Mouse (Mus musculus) liver, embryonic 12.5 days (tissue): ENCODE measurements around the gene Adamtsl2. TPM values are rescaled to one million over a fixed set of nuclear protein-coding genes. Genes with fewer than 3 reads are reported as not detected.

Experiments
- ATAC-seq: fragments of 200-750 bp; cut with Nextera tagmentation; 2 replicates; pipeline ENCODE4 v1.8.0; 2017; ENCODE audit warnings: moderate number of reproducible peaks, mild to moderate bottlenecking, moderate library complexity
- H3K27ac ChIP-seq: fragments of 300-500 bp; sonication (generic); 2 replicates; pipeline ENCODE4 v1.5.1; 2016; ENCODE audit warnings: mild to moderate bottlenecking
- H3K27me3 ChIP-seq: fragments of 300-500 bp; sonication (generic); replicated peaks from 2 replicates; pipeline ENCODE4 v1.6.1; 2016; ENCODE audit warnings: mild to moderate bottlenecking, moderate library complexity
- H3K36me3 ChIP-seq: fragments of 300-500 bp; sonication (generic); 2 replicates; pipeline ENCODE4 v1.6.1; 2016; ENCODE audit warnings: mild to moderate bottlenecking, moderate library complexity
- H3K4me1 ChIP-seq: fragments of 300-500 bp; sonication (generic); 2 replicates; pipeline ENCODE4 v1.6.1; 2016
- H3K4me2 ChIP-seq: fragments of 300-500 bp; sonication (generic); 2 replicates; pipeline ENCODE4 v1.6.1; 2016; ENCODE audit warnings: mild to moderate bottlenecking, moderate library complexity
- H3K4me3 ChIP-seq: fragments of 300-500 bp; sonication (generic); 2 replicates; pipeline ENCODE4 v1.5.1; 2016; ENCODE audit warnings: mild to moderate bottlenecking, moderate library complexity
- H3K9ac ChIP-seq: fragments of 300-500 bp; sonication (generic); 2 replicates; pipeline ENCODE4 v1.6.1; 2016; ENCODE audit warnings: mild to moderate bottlenecking, moderate library complexity
- H3K9me3 ChIP-seq: fragments of 300-500 bp; sonication (generic); replicated peaks from 2 replicates; pipeline ENCODE4 v1.6.1; 2016; ENCODE audit warnings: mild to moderate bottlenecking, moderate library complexity
- WGBS: fragments of 180-500 bp; shearing (Covaris S2); methylation state at CpG from one replicate; pipeline ENCODE4 v1.1.7; 2016; ENCODE audit not compliant: insufficient replicate concordance; 5-methylcytosine and 5-hydroxymethylcytosine counted together
- polyA plus RNA-seq: library from polyadenylated mRNA; unstranded; fragments of >200 nt; fragmentation: Nextera tagmentation; extraction: Ambion mirVana; gene quantifications from 2 replicates; pipeline ENCODE4 v1.2.1, GENCODE M21; 2016

Adamtsl2 gene
- polyA plus RNA-seq, 1 experiment from 2014 or later: 0.77 TPM

DNA sequence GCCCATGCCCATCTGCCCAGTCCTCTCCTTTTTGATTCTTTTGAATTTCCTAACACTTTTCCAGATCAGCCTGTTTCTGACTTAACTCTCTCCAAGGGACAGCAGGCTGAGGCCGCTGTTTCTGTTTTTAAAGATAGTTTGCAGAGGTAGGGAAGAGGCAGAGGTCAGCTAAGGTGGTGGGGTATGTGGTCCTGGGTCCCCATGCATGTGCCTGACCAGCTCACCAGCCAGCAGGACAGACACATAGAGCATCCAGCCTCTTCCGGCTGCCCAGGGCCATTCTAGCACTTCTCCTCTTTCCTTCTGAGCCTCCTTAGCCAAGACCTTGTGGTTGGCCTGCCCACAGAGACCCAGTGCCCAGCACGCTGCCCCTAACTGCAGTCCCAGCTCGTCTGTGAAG lies 20.9 kb upstream of the Adamtsl2 start:
- H3K4me3 ChIP-seq: no peak overlapping the region
- no peak overlapping the region for H3K27ac ChIP-seq
- H3K4me2 ChIP-seq: no peak overlapping the region
- no peaks in the 10 kb centered on the region for H3K9me3 ChIP-seq
- H3K4me1 ChIP-seq: no peaks in the 10 kb centered on the region
- no peak for ATAC-seq
- H3K9ac ChIP-seq: no peak overlapping the region
- no peaks in the 10 kb centered on the region for H3K36me3 ChIP-seq
- no peaks in the 10 kb centered on the region; the same call in 1 of the 2 replicates for H3K27me3 ChIP-seq
- 39% methylated on average over 4 of the region's 4 CpGs for WGBS

DNA sequence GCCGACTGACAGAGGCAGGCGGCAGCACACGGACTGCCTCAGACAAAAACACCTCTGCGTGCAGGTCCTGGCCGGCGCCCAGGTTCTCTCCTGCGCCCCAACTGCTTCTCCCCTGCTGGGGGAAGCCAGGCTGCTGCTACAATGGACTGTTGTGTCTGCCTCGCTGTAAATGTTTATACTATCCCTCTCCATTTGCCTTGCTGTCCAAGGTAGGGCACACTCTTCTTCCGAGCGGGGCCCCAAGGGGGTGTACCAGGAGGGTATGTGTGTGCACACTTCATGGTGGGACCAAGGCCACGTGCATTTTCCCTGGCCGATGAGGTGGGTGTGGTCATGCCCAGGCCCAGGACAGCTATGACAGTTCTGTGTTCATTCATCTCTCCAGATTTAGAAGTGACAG lies 20.4 kb upstream of the Adamtsl2 start:
- H3K4me2 ChIP-seq: no peak overlapping the region
- whole genome bisulfite sequencing: 48% methylated on average over 12 of the region's 12 CpGs

DNA sequence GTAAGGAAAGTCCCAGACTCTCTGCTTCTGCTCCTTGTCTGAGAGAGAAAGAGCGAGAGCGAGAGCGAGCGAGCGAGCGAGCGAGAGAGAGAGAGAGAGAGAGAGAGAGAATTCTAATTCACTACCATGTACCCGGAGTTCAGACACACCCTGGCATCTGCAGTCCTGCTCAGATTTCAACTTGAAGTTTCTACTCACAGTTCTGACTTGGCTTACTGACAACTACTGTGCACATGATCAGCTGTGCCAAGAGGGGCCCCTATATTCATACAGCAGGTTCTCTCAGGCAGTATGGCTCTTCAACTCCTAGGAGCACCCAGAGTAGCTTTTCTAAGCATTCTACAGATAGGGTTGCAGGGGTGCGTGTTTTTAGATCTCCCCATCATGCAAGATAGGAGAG lies 20.0 kb upstream of the Adamtsl2 start:
- Histone ChIP-seq H3K4me3 (no peak overlapping the region), H3K27ac (no peak overlapping the region), H3K4me1 (no peaks in the 10 kb centered on the region), H3K36me3 (no peaks in the 10 kb centered on the region), H3K4me2 (no peak overlapping the region), H3K9ac (no peak overlapping the region), H3K9me3 (no peaks in the 10 kb centered on the region), H3K27me3 (no peaks in the 10 kb centered on the region; the same call in 1 of the 2 replicates)
- no peak for ATAC-seq
- WGBS: 76% methylated on average over 9 of the region's 9 CpGs

More for the DNA sequence above, 20.4 kb upstream of the Adamtsl2 start:
- no peaks in the 10 kb centered on the region for H3K9me3 ChIP-seq
- no peak for ATAC-seq
- H3K4me1 ChIP-seq: no peaks in the 10 kb centered on the region
- H3K36me3 ChIP-seq: no peaks in the 10 kb centered on the region
- no peaks in the 10 kb centered on the region; the same call in 1 of the 2 replicates for H3K27me3 ChIP-seq
- no peak overlapping the region for H3K27ac ChIP-seq
- no peak overlapping the region for H3K9ac ChIP-seq
- H3K4me3 ChIP-seq: no peak overlapping the region

DNA sequence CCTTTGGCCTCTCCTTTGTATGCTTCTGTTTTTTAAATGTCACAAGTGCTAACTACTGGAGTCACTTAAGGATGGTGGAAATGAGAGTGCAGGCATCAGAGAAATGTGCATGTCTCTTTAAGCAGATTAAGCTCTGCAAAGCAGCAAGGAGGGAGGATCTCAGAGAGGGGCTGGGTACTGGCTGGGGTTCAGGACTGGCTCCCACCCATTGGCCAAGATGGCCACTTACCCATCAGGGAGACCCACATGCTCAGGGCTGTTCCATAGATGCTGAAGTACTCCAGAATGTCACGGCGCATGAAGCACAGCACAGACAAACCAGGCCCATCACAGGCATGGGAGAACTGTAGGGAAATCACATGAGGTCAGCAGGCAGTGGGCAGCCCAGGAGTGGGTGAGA lies 12.1 kb upstream of the Adamtsl2 start:
- H3K36me3 ChIP-seq: no peaks in the 10 kb centered on the region
- H3K4me3 ChIP-seq: no peak overlapping the region
- H3K4me2 ChIP-seq: no peak overlapping the region
- H3K27me3 ChIP-seq: 0 out of 2 replicates have a peak, but pooled peaks cover 6% of the 10 kb centered on the region
- ATAC-seq: no peak
- WGBS: 77% methylated on average over 2 of the region's 2 CpGs
- H3K4me1 ChIP-seq: no peaks in the 10 kb centered on the region
- no peak overlapping the region for H3K27ac ChIP-seq
- H3K9ac ChIP-seq: no peak overlapping the region
- no peaks in the 10 kb centered on the region for H3K9me3 ChIP-seq

DNA sequence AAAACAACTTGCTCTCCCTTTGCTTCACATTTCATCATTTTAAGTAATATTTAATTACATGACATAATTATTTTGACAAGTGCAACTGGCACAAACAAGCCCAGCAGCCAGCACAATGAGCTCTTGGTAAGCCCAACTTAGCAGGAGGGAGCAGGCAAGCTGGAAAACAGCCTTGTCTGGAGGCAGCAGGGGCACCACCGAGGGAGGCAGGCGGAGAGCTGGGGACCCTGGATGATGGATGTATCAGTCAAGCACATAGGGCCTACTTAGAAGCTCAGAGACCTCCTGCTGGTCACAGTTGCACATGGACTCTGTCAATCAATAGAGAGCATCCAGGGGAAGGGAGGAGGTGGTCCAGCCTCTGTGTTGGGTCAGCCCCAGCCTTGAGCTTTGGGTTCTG lies 11.2 kb upstream of the Adamtsl2 start:
- no peaks in the 10 kb centered on the region for H3K4me1 ChIP-seq
- no peak overlapping the region for H3K27ac ChIP-seq
- 0 out of 2 replicates have a peak, but pooled peaks cover 6% of the 10 kb centered on the region for H3K27me3 ChIP-seq
- H3K9me3 ChIP-seq: no peaks in the 10 kb centered on the region
- ATAC-seq: no peak
- WGBS: 38% methylated on average over 2 of the region's 2 CpGs
- H3K36me3 ChIP-seq: no peaks in the 10 kb centered on the region
- no peak overlapping the region for H3K9ac ChIP-seq
- H3K4me2 ChIP-seq: no peak overlapping the region
- H3K4me3 ChIP-seq: no peak overlapping the region

DNA sequence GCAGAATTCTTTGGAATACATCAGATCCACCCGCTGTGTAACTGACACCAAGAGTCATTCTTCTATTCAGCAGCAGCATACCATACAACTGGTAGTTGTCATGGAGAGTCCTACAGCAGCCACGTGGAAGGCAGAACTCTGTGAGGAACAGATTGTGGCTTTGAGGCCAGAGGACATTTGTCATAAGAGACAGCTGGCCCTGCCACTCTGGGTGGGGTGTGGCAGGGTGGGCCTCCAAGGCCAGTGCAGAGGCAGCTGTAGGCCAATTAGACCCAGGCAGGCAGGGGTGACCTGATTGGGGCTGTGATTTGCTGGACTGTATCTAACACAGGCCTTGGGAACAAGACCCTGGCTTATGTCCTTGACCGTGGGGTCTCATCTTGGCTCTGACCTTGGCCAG lies 9.5 kb upstream of the Adamtsl2 start:
- Histone ChIP-seq H3K27me3 (0 out of 2 replicates have a peak, but pooled peaks cover 6% of the 10 kb centered on the region), H3K4me1 (no peaks in the 10 kb centered on the region), H3K9ac (no peak overlapping the region), H3K36me3 (no peaks in the 10 kb centered on the region), H3K9me3 (no peaks in the 10 kb centered on the region), H3K4me3 (no peak overlapping the region), H3K4me2 (no peak overlapping the region), H3K27ac (no peak overlapping the region)
- no peak for ATAC-seq
- 50% methylated on average over 3 of the region's 3 CpGs for WGBS

DNA sequence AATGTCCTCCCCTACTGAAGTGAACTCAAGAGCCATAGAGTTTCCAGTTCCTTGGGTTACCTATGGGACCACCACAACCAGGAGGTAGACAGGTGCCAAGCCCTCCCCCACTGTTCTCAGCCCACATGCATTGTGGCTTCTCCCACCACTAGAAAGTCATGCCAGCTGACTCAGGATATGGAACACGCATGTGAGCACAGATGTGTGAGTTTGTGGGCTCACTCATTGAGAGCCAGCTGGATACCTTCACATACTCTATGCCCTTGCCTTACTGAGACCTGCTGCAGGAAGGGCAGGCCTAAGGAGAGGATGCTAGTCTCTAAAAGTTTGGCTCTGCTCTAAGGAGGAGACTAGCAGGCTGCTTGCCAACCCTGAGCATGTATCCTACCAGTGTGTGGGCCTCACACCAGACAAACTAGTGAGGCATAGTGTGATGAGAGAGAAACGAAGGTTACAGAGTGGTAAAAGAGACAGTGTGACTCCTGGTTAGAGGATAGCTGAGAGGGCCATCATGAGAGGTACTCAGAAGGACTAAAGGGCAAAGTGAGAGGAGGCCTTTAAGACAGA lies 8.8 kb upstream of the Adamtsl2 start:
- H3K4me2 ChIP-seq: no peak overlapping the region
- H3K9ac ChIP-seq: no peak overlapping the region
- 0 out of 2 replicates have a peak, but pooled peaks cover 6% of the 10 kb centered on the region for H3K27me3 ChIP-seq
- H3K36me3 ChIP-seq: no peaks in the 10 kb centered on the region
- H3K9me3 ChIP-seq: no peaks in the 10 kb centered on the region
- no peak for ATAC-seq
- 60% methylated on average over 2 of the region's 2 CpGs for WGBS
- no peak overlapping the region for H3K27ac ChIP-seq
- H3K4me3 ChIP-seq: no peak overlapping the region
- no peaks in the 10 kb centered on the region for H3K4me1 ChIP-seq

DNA sequence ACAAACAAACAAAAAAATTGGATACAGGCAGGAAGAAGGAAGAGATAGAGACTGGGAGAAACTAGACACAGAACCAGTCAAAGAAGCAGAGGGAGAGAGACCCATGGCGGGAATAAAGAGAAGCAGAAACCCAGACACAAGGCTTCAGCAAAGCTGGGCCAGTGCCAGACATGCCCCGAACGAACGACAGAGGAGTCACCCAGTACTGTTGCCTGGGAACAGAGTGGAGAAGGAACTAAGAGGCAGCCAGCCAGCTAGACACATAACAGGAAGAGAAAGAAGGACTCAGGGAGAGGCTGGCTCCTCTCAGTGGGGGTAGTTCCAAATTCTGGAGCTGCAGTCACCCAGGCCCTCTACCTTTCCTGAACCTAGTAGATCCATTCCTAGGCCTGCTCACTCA lies 8.0 kb upstream of the Adamtsl2 start:
- no peak overlapping the region for H3K27ac ChIP-seq
- H3K4me1 ChIP-seq: no peaks in the 10 kb centered on the region
- H3K36me3 ChIP-seq: no peaks in the 10 kb centered on the region
- H3K9me3 ChIP-seq: no peaks in the 10 kb centered on the region
- H3K4me2 ChIP-seq: no peak overlapping the region
- no peak overlapping the region for H3K4me3 ChIP-seq
- ATAC-seq: no peak
- H3K27me3 ChIP-seq: 0 out of 2 replicates have a peak, but pooled peaks cover 6% of the 10 kb centered on the region
- WGBS: 26% methylated on average over 4 of the region's 4 CpGs
- H3K9ac ChIP-seq: no peak overlapping the region

DNA sequence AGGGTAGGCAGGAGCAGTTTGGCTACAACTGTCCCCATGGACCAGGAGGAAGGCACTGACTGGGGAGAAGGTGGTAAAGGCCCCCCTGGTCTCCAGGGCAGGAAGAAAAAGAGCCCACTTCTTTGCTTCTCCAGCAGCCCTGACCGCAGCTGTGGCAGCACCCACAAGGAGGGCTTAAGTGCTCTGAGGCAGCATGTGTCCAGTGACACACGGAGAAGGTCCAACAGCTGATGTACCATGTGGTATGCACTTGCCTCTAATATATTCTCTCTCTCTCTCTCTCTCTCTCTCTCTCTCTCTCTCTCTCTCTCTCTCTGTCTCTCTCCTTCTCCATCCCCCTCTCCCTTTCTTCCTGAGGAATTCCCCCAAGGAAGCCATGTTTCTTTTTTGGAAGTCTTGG lies 7.2 kb upstream of the Adamtsl2 start, which contains the start of gene Mymk:
TSS of gene Mymk (minus strand) at position 202 of the 400 bp plus-strand sequence.
- no peak within 1 kb of the TSS for H3K9ac ChIP-seq
- no peaks in the 10 kb centered on the region for H3K9me3 ChIP-seq
- no peaks in the 10 kb centered on the region for H3K36me3 ChIP-seq
- ATAC-seq: no peak
- H3K4me3 ChIP-seq: no peak within 1 kb of the TSS
- H3K27ac ChIP-seq: no peak within 1 kb of the TSS
- H3K27me3 ChIP-seq: 0 out of 2 replicates have a peak, but pooled peaks cover 5% of the 10 kb centered on the region
- no peaks in the 10 kb centered on the region for H3K4me1 ChIP-seq
- WGBS: 67% methylated on average over 2 of the region's 2 CpGs
- H3K4me2 ChIP-seq: no peak within 1 kb of the TSS

DNA sequence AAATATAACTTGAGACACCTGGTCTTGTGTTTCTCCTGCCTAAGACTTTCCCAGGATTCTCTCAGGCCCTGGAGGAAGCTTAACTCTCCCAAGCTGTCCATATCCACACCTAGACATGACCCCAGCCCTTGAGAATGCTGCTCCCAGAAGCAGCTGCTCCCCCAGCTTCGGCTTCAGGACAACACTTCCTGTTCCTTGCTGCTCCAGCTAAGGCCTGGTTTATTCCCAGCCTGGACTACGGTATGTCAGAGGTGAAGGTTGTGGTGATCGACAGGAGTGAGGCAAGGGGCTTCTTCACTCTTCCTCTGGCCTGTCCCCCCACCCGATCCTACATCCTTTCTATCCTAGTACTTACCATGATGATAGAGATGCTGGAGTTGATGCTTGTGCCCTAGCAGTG lies 5.8 kb upstream of the Adamtsl2 start:
- Histone ChIP-seq H3K27ac (no peak overlapping the region), H3K4me3 (no peak overlapping the region), H3K27me3 (peaks cover 10% of the 10 kb centered on the region; the same call in 1 of the 2 replicates), H3K4me2 (no peak overlapping the region), H3K4me1 (no peaks in the 10 kb centered on the region), H3K9ac (no peak overlapping the region), H3K9me3 (no peaks in the 10 kb centered on the region), H3K36me3 (no peaks in the 10 kb centered on the region)
- 62% methylated on average over 4 of the region's 4 CpGs for WGBS
- no peak for ATAC-seq

DNA sequence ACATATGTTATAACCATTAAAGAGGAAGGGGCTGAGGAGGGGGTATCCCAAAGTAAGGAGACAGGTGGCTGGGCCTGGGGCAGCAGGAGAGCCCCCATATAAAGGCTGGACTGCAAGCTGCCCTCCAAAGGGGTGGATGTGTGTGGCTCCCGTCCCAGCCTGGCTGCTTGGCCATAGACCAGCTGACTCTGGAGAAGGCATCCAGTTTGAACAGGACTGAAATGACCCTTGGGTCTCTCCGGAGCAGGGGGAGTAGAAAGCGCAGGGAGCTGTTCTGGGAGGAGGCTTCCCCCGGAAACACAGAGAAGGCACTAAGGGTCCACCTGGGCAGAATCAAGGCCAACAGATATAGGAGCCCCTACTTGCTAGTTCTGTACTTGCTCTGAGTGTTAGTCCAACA lies 4.4 kb upstream of the Adamtsl2 start:
- Histone ChIP-seq H3K27me3 (peaks cover 24% of the 10 kb centered on the region), H3K27ac (no peak overlapping the region), H3K9ac (no peak overlapping the region), H3K4me3 (no peak overlapping the region), H3K36me3 (no peaks in the 10 kb centered on the region), H3K9me3 (no peaks in the 10 kb centered on the region), H3K4me1 (peaks cover 12% of the 10 kb centered on the region), H3K4me2 (no peak overlapping the region)
- ATAC-seq: no peak
- WGBS: 78% methylated on average over 4 of the region's 4 CpGs

DNA sequence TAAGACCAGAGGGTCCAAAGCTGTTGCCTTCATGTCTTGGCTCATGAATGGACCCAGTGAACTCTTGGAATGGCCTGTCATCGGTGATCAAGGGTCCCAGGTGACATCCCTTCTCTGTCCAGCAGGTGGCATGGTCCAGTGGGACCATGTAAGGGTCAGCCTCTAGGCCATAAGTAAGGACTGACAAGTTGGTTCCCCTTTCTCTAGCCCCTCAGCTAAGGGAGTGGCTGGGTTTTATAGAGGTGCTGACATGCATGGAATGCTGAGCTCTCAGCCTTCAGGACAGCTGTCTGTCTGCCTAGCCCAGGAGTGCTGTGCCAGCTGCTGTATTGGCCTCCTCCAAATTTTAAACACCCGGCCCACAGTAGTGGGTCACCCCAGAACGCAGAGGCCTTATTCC lies 3.7 kb upstream of the Adamtsl2 start:
- Histone ChIP-seq H3K27me3 (peaks cover 26% of the 10 kb centered on the region), H3K4me2 (no peak overlapping the region), H3K36me3 (no peaks in the 10 kb centered on the region), H3K9me3 (no peaks in the 10 kb centered on the region), H3K9ac (no peak overlapping the region), H3K27ac (no peak overlapping the region), H3K4me3 (no peak overlapping the region), H3K4me1 (peaks cover 12% of the 10 kb centered on the region)
- ATAC-seq: no peak
- 52% methylated on average over 3 of the region's 3 CpGs for WGBS
